Mouse (Mus musculus): ENCODE data around the gene Vps16. TPM values are rescaled to one million over a fixed set of nuclear protein-coding genes. Genes with fewer than 3 reads are reported as not detected.

The Vps16 gene
- 51.6 and 66.0 TPM in 2 replicates for polyA plus RNA-seq (2014; fragmentation: Nextera tagmentation; extraction: Ambion mirVana)

- 0% methylated on average over 45 of the region's 58 CpGs for WGBS
- peak within 1 kb of the TSS; percentile 86 for H3K9ac ChIP-seq (ENCODE audit: low read depth, low read length)
- peak within 1 kb of the TSS; percentile 57 for H3K4me3 ChIP-seq (ENCODE audit: low read depth, low read length)
- peaks cover 25% of the 10 kb centered on the region for H3K36me3 ChIP-seq (ENCODE audit: control insufficient read depth, insufficient read depth, low read length)
- peak; percentile 96 for DNase-seq (ENCODE audit: low spot score)
- H3K4me1 ChIP-seq (ENCODE audit: control insufficient read depth, insufficient read depth, low read length) = peaks cover 18% of the 10 kb centered on the region
- peak within 1 kb of the TSS; percentile 94 for H3K4me2 ChIP-seq (ENCODE audit: low read depth, low read length)
- no peaks in the 10 kb centered on the region for H3K27me3 ChIP-seq (replicated peaks; ENCODE audit: control insufficient read depth, insufficient read depth, low read length)
- H3K27ac ChIP-seq (replicated peaks; ENCODE audit: low read depth, low read length) = peak within 1 kb of the TSS; percentile 93
- peak; percentile 97 for ATAC-seq (ENCODE audit: low read depth)
- H3K9me3 ChIP-seq (ENCODE audit: control insufficient read depth, low read length) = no peaks in the 10 kb centered on the region
These were observed at the start of gene Vps16, which contains the start of gene Pced1a for GRCm38 (mm10) chr2:130424126-130424853. Vps16 (plus strand) TSS chr2:130424339. Pced1a (minus strand) TSS chr2:130424701.

GRCm38 (mm10) chr2:130374951-130375350, 49.2 kb upstream of the Vps16 start:
- H3K27me3 ChIP-seq (replicated peaks; ENCODE audit: control insufficient read depth, insufficient read depth, low read length) = no peaks in the 10 kb centered on the region
- no peak overlapping the region for H3K9ac ChIP-seq (ENCODE audit: low read depth, low read length)
- no peaks in the 10 kb centered on the region for H3K4me1 ChIP-seq (ENCODE audit: control insufficient read depth, insufficient read depth, low read length)
- no peaks in the 10 kb centered on the region for H3K36me3 ChIP-seq (ENCODE audit: control insufficient read depth, insufficient read depth, low read length)
- H3K4me2 ChIP-seq (ENCODE audit: low read depth, low read length) = no peak overlapping the region
- ATAC-seq (ENCODE audit: low read depth) (no peak), DNase-seq (ENCODE audit: low spot score) (peak; percentile 23)
- H3K4me3 ChIP-seq (ENCODE audit: low read depth, low read length) = no peak overlapping the region
- 67% methylated on average over 4 of the region's 4 CpGs for WGBS
- H3K27ac ChIP-seq (replicated peaks; ENCODE audit: low read depth, low read length) = no peak overlapping the region
- H3K9me3 ChIP-seq (ENCODE audit: control insufficient read depth, low read length) = no peaks in the 10 kb centered on the region

DNA sequence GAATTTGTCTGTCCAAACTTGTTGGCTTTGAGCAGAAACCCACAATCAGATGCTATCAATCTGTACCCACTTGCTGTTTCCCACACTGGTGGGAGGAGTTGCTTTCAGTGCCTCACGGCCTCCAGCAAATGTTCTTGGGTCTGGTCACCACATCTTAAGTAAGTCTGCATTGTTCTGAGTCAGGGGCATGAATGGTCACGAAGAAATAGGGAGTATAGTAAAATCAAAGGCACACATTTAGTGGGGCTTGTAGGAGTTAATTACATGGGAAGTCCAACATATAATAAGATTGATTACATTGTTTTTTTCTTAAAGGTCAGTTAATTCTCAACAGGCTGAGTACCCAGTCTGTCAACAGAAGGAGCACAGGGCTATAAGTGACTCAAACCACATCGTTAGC, 40.9 kb upstream of the Vps16 start:
- DNase-seq (ENCODE audit: low spot score) = no peak
- WGBS = 46% methylated on average over 3 of the region's 3 CpGs
- Histone ChIP-seq H3K9me3 (ENCODE audit: control insufficient read depth, low read length) (no peaks in the 10 kb centered on the region), H3K9ac (ENCODE audit: low read depth, low read length) (no peak overlapping the region), H3K27ac (replicated peaks; ENCODE audit: low read depth, low read length) (no peak overlapping the region), H3K4me3 (ENCODE audit: low read depth, low read length) (no peak overlapping the region), H3K4me2 (ENCODE audit: low read depth, low read length) (no peak overlapping the region), H3K4me1 (ENCODE audit: control insufficient read depth, insufficient read depth, low read length) (no peaks in the 10 kb centered on the region), H3K27me3 (replicated peaks; ENCODE audit: control insufficient read depth, insufficient read depth, low read length) (no peaks in the 10 kb centered on the region), H3K36me3 (ENCODE audit: control insufficient read depth, insufficient read depth, low read length) (no peaks in the 10 kb centered on the region)
- no peak for ATAC-seq (ENCODE audit: low read depth)

DNA sequence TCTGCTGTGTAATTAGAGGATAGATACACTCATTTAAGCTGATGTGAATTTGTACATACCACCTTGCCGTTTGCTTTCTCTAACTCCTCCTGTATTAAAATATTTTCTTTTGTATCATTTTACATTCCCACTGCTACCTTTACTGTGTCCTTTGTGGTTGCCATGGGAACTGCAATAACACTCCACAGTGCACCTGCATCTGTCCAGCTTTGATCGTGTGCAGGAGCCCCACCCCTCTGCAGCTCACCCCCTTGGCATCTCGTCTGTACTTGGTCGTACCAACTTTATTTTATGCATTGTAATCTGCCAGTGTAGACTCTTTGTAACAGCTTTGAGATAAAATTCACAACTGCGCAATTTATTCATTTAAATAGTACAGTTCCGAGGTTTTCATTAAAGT, 40.2 kb upstream of the Vps16 start:
- 0 out of 2 replicates have a peak, but pooled peaks have one; percentile 37 for ATAC-seq (ENCODE audit: low read depth)
- DNase-seq (ENCODE audit: low spot score) = no peak
- H3K9ac ChIP-seq (ENCODE audit: low read depth, low read length) = no peak overlapping the region

DNA sequence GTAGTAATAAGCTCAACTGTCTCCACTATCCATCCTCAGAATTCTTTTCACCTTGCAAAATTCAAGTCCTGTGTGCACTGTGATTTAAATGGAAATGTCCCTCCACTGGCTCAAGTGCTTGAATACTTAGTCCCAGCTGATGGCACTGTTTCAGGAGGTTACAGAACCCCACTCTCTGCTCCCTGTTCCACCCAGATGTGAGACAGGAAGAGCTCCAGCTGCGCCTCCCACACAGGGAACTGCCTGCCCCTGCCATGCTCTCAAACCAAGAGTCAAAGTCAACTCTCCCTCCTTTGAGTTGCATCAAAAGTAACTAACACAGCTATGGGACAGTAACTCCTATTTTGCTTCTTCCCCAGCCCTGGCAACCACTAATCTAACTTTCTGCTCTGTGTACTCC, 37.9 kb upstream of the Vps16 start:
- ATAC-seq (ENCODE audit: low read depth) = no peak
- H3K4me3 ChIP-seq (ENCODE audit: low read depth, low read length) = no peak overlapping the region
- 67% methylated on average over 1 of the region's 1 CpGs for WGBS
- peaks cover 9% of the 10 kb centered on the region for H3K36me3 ChIP-seq (ENCODE audit: control insufficient read depth, insufficient read depth, low read length)
- H3K4me2 ChIP-seq (ENCODE audit: low read depth, low read length) = no peak overlapping the region
- H3K27me3 ChIP-seq (replicated peaks; ENCODE audit: control insufficient read depth, insufficient read depth, low read length) = no peaks in the 10 kb centered on the region
- H3K9me3 ChIP-seq (ENCODE audit: control insufficient read depth, low read length) = no peaks in the 10 kb centered on the region
- DNase-seq (ENCODE audit: low spot score) = no peak
- H3K27ac ChIP-seq (replicated peaks; ENCODE audit: low read depth, low read length) = no peak overlapping the region
- H3K9ac ChIP-seq (ENCODE audit: low read depth, low read length) = no peak overlapping the region
- H3K4me1 ChIP-seq (ENCODE audit: control insufficient read depth, insufficient read depth, low read length) = no peaks in the 10 kb centered on the region

More for the DNA sequence above, 40.2 kb upstream of the Vps16 start:
- H3K27me3 ChIP-seq (replicated peaks; ENCODE audit: control insufficient read depth, insufficient read depth, low read length) = no peaks in the 10 kb centered on the region
- 56% methylated on average over 6 of the region's 6 CpGs for WGBS
- no peak overlapping the region for H3K4me3 ChIP-seq (ENCODE audit: low read depth, low read length)
- no peaks in the 10 kb centered on the region for H3K9me3 ChIP-seq (ENCODE audit: control insufficient read depth, low read length)
- H3K4me1 ChIP-seq (ENCODE audit: control insufficient read depth, insufficient read depth, low read length) = no peaks in the 10 kb centered on the region
- H3K36me3 ChIP-seq (ENCODE audit: control insufficient read depth, insufficient read depth, low read length) = no peaks in the 10 kb centered on the region
- no peak overlapping the region for H3K27ac ChIP-seq (replicated peaks; ENCODE audit: low read depth, low read length)
- H3K4me2 ChIP-seq (ENCODE audit: low read depth, low read length) = no peak overlapping the region

DNA sequence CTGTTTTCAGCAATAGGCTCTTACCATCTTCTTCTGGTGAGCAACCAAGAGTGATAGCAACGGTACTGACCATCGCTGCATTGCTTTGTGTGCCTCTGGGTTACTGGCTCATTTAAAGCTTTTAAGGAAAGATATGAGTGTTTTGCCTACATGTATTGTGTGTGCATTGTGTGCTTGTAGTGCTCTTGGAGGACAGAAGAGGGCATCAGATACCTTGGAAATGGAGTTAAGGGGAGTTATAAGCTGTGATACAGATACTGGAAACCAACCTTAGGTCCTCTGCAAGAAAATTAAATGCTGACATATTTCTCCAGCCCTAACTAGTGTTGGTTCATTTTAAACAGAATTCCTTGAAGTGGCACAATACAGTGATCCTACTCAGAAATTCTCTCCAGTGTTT, 35.3 kb upstream of the Vps16 start:
- Histone ChIP-seq H3K9ac (ENCODE audit: low read depth, low read length) (no peak overlapping the region), H3K36me3 (ENCODE audit: control insufficient read depth, insufficient read depth, low read length) (peaks cover 26% of the 10 kb centered on the region), H3K4me2 (ENCODE audit: low read depth, low read length) (no peak overlapping the region), H3K4me1 (ENCODE audit: control insufficient read depth, insufficient read depth, low read length) (no peaks in the 10 kb centered on the region), H3K27ac (replicated peaks; ENCODE audit: low read depth, low read length) (no peak overlapping the region), H3K9me3 (ENCODE audit: control insufficient read depth, low read length) (no peaks in the 10 kb centered on the region), H3K4me3 (ENCODE audit: low read depth, low read length) (no peak overlapping the region), H3K27me3 (replicated peaks; ENCODE audit: control insufficient read depth, insufficient read depth, low read length) (no peaks in the 10 kb centered on the region)
- ATAC-seq (ENCODE audit: low read depth) = no peak
- DNase-seq (ENCODE audit: low spot score) = no peak
- WGBS = 85% methylated on average over 2 of the region's 2 CpGs

- H3K36me3 ChIP-seq (ENCODE audit: control insufficient read depth, insufficient read depth, low read length) = peaks cover 43% of the 10 kb centered on the region
- H3K9me3 ChIP-seq (ENCODE audit: control insufficient read depth, low read length) = no peaks in the 10 kb centered on the region
- no peak overlapping the region for H3K27ac ChIP-seq (replicated peaks; ENCODE audit: low read depth, low read length)
- ATAC-seq (ENCODE audit: low read depth) = no peak
- H3K4me3 ChIP-seq (ENCODE audit: low read depth, low read length) = no peak overlapping the region
- H3K4me2 ChIP-seq (ENCODE audit: low read depth, low read length) = no peak overlapping the region
- H3K9ac ChIP-seq (ENCODE audit: low read depth, low read length) = no peak overlapping the region
- 80% methylated on average over 11 of the region's 11 CpGs for WGBS
- no peak for DNase-seq (ENCODE audit: low spot score)
- H3K4me1 ChIP-seq (ENCODE audit: control insufficient read depth, insufficient read depth, low read length) = no peaks in the 10 kb centered on the region
- H3K27me3 ChIP-seq (replicated peaks; ENCODE audit: control insufficient read depth, insufficient read depth, low read length) = no peaks in the 10 kb centered on the region
These were observed 33.0 kb upstream of the Vps16 start for GRCm38 (mm10) chr2:130390993-130391625.

GRCm38 (mm10) chr2:130392836-130393235, 31.3 kb upstream of the Vps16 start:
- H3K4me3 ChIP-seq (ENCODE audit: low read depth, low read length) = no peak overlapping the region
- no peaks in the 10 kb centered on the region for H3K9me3 ChIP-seq (ENCODE audit: control insufficient read depth, low read length)
- ATAC-seq (ENCODE audit: low read depth) (no peak), DNase-seq (ENCODE audit: low spot score) (no peak)
- H3K27ac ChIP-seq (replicated peaks; ENCODE audit: low read depth, low read length) = no peak overlapping the region
- WGBS = 80% methylated on average over 3 of the region's 3 CpGs
- H3K9ac ChIP-seq (ENCODE audit: low read depth, low read length) = no peak overlapping the region
- H3K27me3 ChIP-seq (replicated peaks; ENCODE audit: control insufficient read depth, insufficient read depth, low read length) = no peaks in the 10 kb centered on the region
- H3K4me1 ChIP-seq (ENCODE audit: control insufficient read depth, insufficient read depth, low read length) = peaks cover 1% of the 10 kb centered on the region
- H3K4me2 ChIP-seq (ENCODE audit: low read depth, low read length) = no peak overlapping the region
- peaks cover 43% of the 10 kb centered on the region for H3K36me3 ChIP-seq (ENCODE audit: control insufficient read depth, insufficient read depth, low read length)

All from embryonic facial prominence, embryonic 14.5 days (tissue).